23 mouse cellular contexts compared by ENCODE assay signal in genomic region chr6:72190120-72190519, GRCm38 (mm10). TPM values are rescaled to one million over a fixed set of nuclear protein-coding genes. Genes with fewer than 3 reads are reported as not detected.
DNase-seq lines count a peak whose midpoint lies in the region; ATAC-seq and TF ChIP-seq lines count a peak whose summit lies in the region.
"Had no signal": no experiment of that assay in that cellular context is flagged by ENCODE, and none has a peak within 500 bp of the region (broad histone marks: within the 10 kb centered on the region; RNA-seq: fewer than 3 reads in every experiment).

No protein-coding gene starts in this region.

- peak; percentile 26 for DNase-seq in thymus, postnatal 0 days (ENCODE audit: low spot score)
- DNase-seq in thymus, adult 2 months: no peak
- peak; percentile 30 for DNase-seq in ES-CJ7 (ENCODE audit: low read depth, low spot score)
- peak; percentile 78 for DNase-seq in naive thymus-derived CD4-positive, alpha-beta T cell, adult 2 months (ENCODE audit: low read depth)
- no peak for DNase-seq in heart, adult 8-10 months (ENCODE audit: low spot score)
- no peak for DNase-seq in cerebellum, adult 11 months
- DNase-seq: adrenal gland, adult 8-10 months; cerebellum, adult 2 months; gastrocnemius, postnatal 25 days; heart, postnatal 4 days; kidney, postnatal 25 days; layer of hippocampus, postnatal 36 days; liver; right cerebral cortex, postnatal 25 days; spleen, adult 18-20 months had no signal

- TF ChIP-seq POLR2A in thymus, adult 2 months (IDR thresholded peaks at IDR 0.05; ENCODE audit: control insufficient read depth, extremely low read depth, insufficient read depth, low read length, poor library complexity): no peak

- H3K27me3 ChIP-seq in thymus, adult 2 months (ENCODE audit: control insufficient read depth, insufficient read depth, low read length): no peaks in the 10 kb centered on the region; the same call in 1 of the 2 replicates
- H3K27me3 ChIP-seq: Patski had no signal

- 4% methylated on average over 6 of the region's 6 CpGs for WGBS in thymus, adult 2 months

- H3K36me3 ChIP-seq in thymus, adult 2 months (ENCODE audit: control insufficient read depth, insufficient read depth, low read length): no peaks in the 10 kb centered on the region
- H3K36me3 ChIP-seq: forebrain, embryonic 12.5 days; G1E; hindbrain, embryonic 15.5 days; intestine, embryonic 15.5 days; liver, embryonic 15.5 days had no signal

- H3K4me1 ChIP-seq in thymus, adult 2 months (replicated peaks; ENCODE audit: control insufficient read depth, insufficient read depth, low read length): peaks cover 13% of the 10 kb centered on the region

- no peak for TF ChIP-seq CTCF in thymus, adult 2 months (IDR thresholded peaks at IDR 0.05; ENCODE audit: borderline replicate concordance, control insufficient read depth, extremely low read depth, insufficient read depth, low read length, poor library complexity)

- no peak overlapping the region for H3K27ac ChIP-seq in thymus, adult 2 months (ENCODE audit: control insufficient read depth, insufficient read depth, low read length)
- H3K27ac ChIP-seq: forebrain, embryonic 12.5 days; hindbrain, embryonic 15.5 days; liver, embryonic 15.5 days; macrophage had no signal

- ATAC-seq in hematopoietic stem cell, adult 5-6 weeks (replicated peaks in 1 of 2; ENCODE audit: insufficient read depth in 1 of 2, low FRiP score in 2 of 2, low TSS enrichment in 1 of 2, low read depth in 1 of 2, poor library complexity in 2 of 2, severe bottlenecking in 2 of 2): peak; percentile 42 to 49; a peak in 2 of 4 replicates
- ATAC-seq: Patski had no signal

- no peak overlapping the region for H3K4me3 ChIP-seq in thymus, adult 2 months (ENCODE audit: control insufficient read depth, insufficient read depth, low read length)
- H3K4me3 ChIP-seq: forebrain, embryonic 12.5 days; intestine, embryonic 15.5 days; liver, embryonic 15.5 days had no signal

RNA-seq across cellular contexts. Expression of gene Atoh8, which starts 45.3 kb away (rescaled TPM):
- 2.1 and 3.9 TPM in 2 replicates for polyA plus RNA-seq in thymus, postnatal 0 days (2015; fragmentation: Nextera tagmentation; extraction: Ambion mirVana)
- polyA plus RNA-seq in thymus, adult 2 months (2012; rRNA removed): 3.6 and 3.8 TPM in 2 replicates
- not detected in 2 replicates for total RNA-seq in hematopoietic stem cell, adult 5-6 weeks (2017)
- total RNA-seq in heart, adult 8-10 months (2022): 10 to 100 TPM in 2 of 4 experiments, 1 to 10 TPM in 2; 9.6 to 10.9 (median 10.1) TPM
- total RNA-seq: G1E had no signal
- polyA plus RNA-seq: macrophage had no signal

Comparison
In these comparisons a context has a peak if more than half of its experiments do, and no peak if none do; other contexts are left out.
1. DNase-seq: peak in thymus, postnatal 0 days (single experiment), ES-CJ7 (single experiment) and naive thymus-derived CD4-positive, alpha-beta T cell, adult 2 months (single experiment); none in thymus, adult 2 months (single experiment), heart, adult 8-10 months (single experiment) and cerebellum, adult 11 months (single experiment).
2. RNA of gene Atoh8, which starts 45.3 kb away (total RNA-seq): 9.6 to 10.9 TPM in heart, adult 8-10 months; not detected in hematopoietic stem cell, adult 5-6 weeks; every median in the first group is over 10 times any median in the second.